Mouse (Mus musculus): ENCODE measurements at regions not wholly inside any gene's neighbourhood (a gene's known extent, or its start where the extent isn't known, plus 50 kb on each side); places are given as distances from the start of the nearest gene placed in this dataset.

- TF ChIP-seq POLR2A (IDR thresholded peaks at IDR 0.05; ENCODE audit: borderline replicate concordance, extremely low read depth, low read depth, low read length) (no peak), CTCF (IDR thresholded peaks at IDR 0.05; ENCODE audit: insufficient read depth, low read length) (no peak)
Measured at GRCm38 (mm10) chr14:103978808-103979207, 134.6 kb upstream of the Ednrb start.
